Mouse (Mus musculus) hindbrain, postnatal 0 days (tissue): ENCODE measurements around the gene Dlat. TPM values are rescaled to one million over a fixed set of nuclear protein-coding genes. Genes with fewer than 3 reads are reported as not detected.

Source experiments
- ATAC-seq: fragments of 200-750 bp; cut with Nextera tagmentation; 2 replicates; pipeline ENCODE4 v1.8.0; 2017; ENCODE audit warnings: mild to moderate bottlenecking, moderate TSS enrichment, moderate library complexity
- DNase-seq: peaks from one replicate; pipeline ENCODE4 v3.0.0-alpha.2; 2015; ENCODE audit warnings: low spot score
- H3K27ac ChIP-seq: fragments of 300-500 bp; sonication (generic); 2 replicates; pipeline ENCODE4 v1.5.1; 2014; ENCODE audit warnings: mild to moderate bottlenecking
- H3K27me3 ChIP-seq: fragments of 300-500 bp; sonication (generic); 2 replicates; pipeline ENCODE4 v1.6.1; 2014; ENCODE audit warnings: low read length, mixed read lengths; ENCODE audit not compliant: insufficient read depth
- H3K36me3 ChIP-seq: fragments of 300-500 bp; sonication (generic); 2 replicates; pipeline ENCODE4 v1.6.1; 2014; ENCODE audit warnings: low read length, mixed read lengths; ENCODE audit not compliant: insufficient read depth
- H3K4me1 ChIP-seq: fragments of 300-500 bp; sonication (generic); 2 replicates; pipeline ENCODE4 v1.6.1; 2014; ENCODE audit warnings: antibody characterized with exemption, low read length, mixed read lengths; ENCODE audit not compliant: insufficient read depth
- H3K4me2 ChIP-seq: fragments of 300-500 bp; sonication (generic); 2 replicates; pipeline ENCODE4 v1.6.1; 2014; ENCODE audit warnings: low read depth, mild to moderate bottlenecking, low read length, moderate library complexity, mixed read lengths
- H3K4me3 ChIP-seq: fragments of 300-500 bp; sonication (generic); 2 replicates; pipeline ENCODE4 v1.5.1; 2014; ENCODE audit warnings: low read length
- H3K9ac ChIP-seq: fragments of 300-500 bp; sonication (generic); replicated peaks from 2 replicates; pipeline ENCODE4 v1.6.1; 2014; ENCODE audit warnings: mild to moderate bottlenecking, low read length, moderate library complexity, mixed read lengths
- H3K9me3 ChIP-seq: fragments of 300-500 bp; sonication (generic); 2 replicates; pipeline ENCODE4 v1.6.1; 2016; ENCODE audit warnings: low read length, mixed read lengths
- CTCF ChIP-seq: IDR thresholded peaks from 2 replicates; pipeline ENCODE4 v1.5.1; 2016; ENCODE audit warnings: antibody characterized with exemption, control low read depth, low read depth
- WGBS: fragments of 180-500 bp; shearing (Covaris S2); extraction: QIAGEN DNeasy Blood & Tissue Kit; methylation state at CpG from one replicate; pipeline ENCODE4 v1.1.7; 2014; 5-methylcytosine and 5-hydroxymethylcytosine counted together
- polyA plus RNA-seq: library from polyadenylated mRNA; unstranded; fragments of >200 nt; fragmentation: Nextera tagmentation; extraction: Ambion mirVana; gene quantifications from 2 replicates; pipeline ENCODE4 v1.2.1, GENCODE M21; 2015
- total RNA-seq: library from RNA; depleted of rRNA; stranded (reverse); fragments of >200 nt; gene quantifications from 2 replicates; pipeline ENCODE4 v1.2.3, GENCODE M21; 2014

Dlat gene
- total and polyA plus RNA-seq, 2 experiments from 2014 or later, result 65.1 to 77.4 TPM

DNA sequence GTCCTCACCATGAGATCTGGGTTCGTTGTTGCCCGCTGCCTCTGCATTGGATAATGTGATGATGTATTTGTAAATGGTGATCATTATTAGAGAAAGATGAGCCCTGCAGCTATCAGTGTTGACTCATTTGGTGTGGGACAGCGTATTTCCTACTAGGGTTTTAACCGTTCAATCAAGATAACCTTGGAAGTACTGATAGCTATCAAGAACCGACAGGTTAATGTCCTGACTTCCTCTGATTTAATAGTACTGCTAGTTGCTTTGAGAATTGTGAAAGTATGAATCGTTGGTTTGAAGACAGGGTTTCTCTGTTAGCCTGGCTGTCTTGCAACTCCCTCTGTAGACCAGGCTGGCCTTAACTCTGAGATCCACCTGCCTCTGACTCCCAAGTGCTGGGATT lies 55.2 kb downstream of the Dlat start:
- Histone ChIP-seq H3K9me3 (no peaks in the 10 kb centered on the region), H3K27me3 (no peaks in the 10 kb centered on the region), H3K4me3 (peak overlapping the region; percentile 90), H3K4me1 (peaks cover 17% of the 10 kb centered on the region), H3K4me2 (peak overlapping the region; percentile 86), H3K9ac (peak overlapping the region; percentile 86), H3K36me3 (peaks cover 17% of the 10 kb centered on the region), H3K27ac (peak overlapping the region; percentile 87)
- DNase-seq, result peak; percentile 16
- no peak for ATAC-seq
- WGBS, result 5% methylated on average over 6 of the region's 6 CpGs
- TF ChIP-seq CTCF, result no peak

DNA sequence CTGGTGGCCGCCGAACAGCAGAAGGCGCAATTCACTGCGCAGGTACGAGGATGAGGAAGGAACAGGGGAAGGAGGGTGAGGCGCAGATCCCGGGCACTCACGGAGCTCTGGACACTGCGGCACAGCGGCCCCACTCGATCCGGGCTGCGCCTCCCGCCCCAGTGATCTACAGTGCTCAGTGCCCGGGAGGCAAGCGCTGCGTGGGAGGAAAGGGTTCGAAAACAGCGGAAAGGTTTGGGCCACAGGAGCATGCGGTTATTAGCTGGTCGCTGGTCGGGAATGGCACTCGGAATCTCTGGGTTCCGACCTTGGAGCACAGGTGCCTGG lies 55.6 kb downstream of the Dlat start:
- no peaks in the 10 kb centered on the region for H3K27me3 ChIP-seq
- H3K4me3 ChIP-seq, result peak overlapping the region; percentile 90
- peak overlapping the region; percentile 86 for H3K4me2 ChIP-seq
- DNase-seq, result no peak
- H3K27ac ChIP-seq, result peak overlapping the region; percentile 87
- under 1% methylated on average over 24 of the region's 24 CpGs for WGBS
- peak; percentile 65 for TF ChIP-seq CTCF
- ATAC-seq, result peak; percentile 92
- peaks cover 17% of the 10 kb centered on the region for H3K4me1 ChIP-seq
- no peaks in the 10 kb centered on the region for H3K9me3 ChIP-seq
- H3K9ac ChIP-seq, result peak overlapping the region; percentile 86
- peaks cover 19% of the 10 kb centered on the region for H3K36me3 ChIP-seq

DNA sequence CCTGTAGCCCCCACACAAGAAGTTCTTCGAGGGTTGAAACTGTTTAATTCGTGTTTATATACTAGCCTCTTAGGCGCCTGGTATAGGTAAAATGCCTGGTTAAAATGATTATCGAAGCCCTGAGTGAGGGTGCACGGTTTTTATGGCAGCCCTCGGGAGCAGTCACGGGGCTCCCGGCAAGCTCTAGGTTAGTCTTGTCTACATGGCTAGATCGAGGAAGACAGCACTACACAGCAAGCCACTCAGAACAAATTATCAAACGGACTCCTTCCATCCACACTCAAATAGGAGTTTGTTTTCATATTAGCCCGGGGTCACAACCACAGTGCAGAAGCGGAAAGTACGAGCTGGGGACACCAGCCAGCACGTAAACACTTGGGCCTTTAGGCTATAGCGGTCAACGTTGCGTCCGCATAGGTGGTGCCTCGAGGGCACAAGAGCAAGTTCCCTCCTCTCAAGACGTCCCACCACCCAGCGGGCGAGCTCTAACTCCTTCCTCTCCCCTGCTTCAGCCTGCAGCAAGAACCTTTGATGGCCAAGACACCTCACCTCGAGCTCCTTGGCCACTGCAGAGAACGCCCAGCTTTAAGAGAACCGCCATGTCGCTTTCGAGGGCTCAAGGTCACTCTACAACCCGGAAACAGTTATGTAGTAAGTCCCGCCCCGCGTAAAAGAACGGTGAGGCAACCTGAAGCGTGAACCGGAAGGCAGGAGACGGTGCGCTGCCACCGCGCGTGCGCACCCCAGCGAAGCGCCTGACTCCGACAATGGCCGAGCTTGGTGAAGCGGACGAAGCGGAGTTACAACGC lies 56.2 kb downstream of the Dlat start, which contains the start of the genes Sdhd and Timm8b:
Sdhd (minus strand) TSS at position 624 of the 809 bp plus-strand sequence.
Timm8b (plus strand) TSS at position 722 of the 809 bp plus-strand sequence.
- Histone ChIP-seq H3K9ac (peak within 1 kb of the TSS; percentile 86), H3K27me3 (no peaks in the 10 kb centered on the region), H3K27ac (peak within 1 kb of the TSS; percentile 87), H3K4me1 (peaks cover 17% of the 10 kb centered on the region), H3K4me2 (peak within 1 kb of the TSS; percentile 86), H3K9me3 (no peaks in the 10 kb centered on the region), H3K36me3 (peaks cover 25% of the 10 kb centered on the region), H3K4me3 (peak within 1 kb of the TSS; percentile 90)
- WGBS, result under 1% methylated on average over 48 of the region's 48 CpGs
- ATAC-seq, result peak; percentile 98
- peak; percentile 98 for DNase-seq
- TF ChIP-seq CTCF, result no peak

DNA sequence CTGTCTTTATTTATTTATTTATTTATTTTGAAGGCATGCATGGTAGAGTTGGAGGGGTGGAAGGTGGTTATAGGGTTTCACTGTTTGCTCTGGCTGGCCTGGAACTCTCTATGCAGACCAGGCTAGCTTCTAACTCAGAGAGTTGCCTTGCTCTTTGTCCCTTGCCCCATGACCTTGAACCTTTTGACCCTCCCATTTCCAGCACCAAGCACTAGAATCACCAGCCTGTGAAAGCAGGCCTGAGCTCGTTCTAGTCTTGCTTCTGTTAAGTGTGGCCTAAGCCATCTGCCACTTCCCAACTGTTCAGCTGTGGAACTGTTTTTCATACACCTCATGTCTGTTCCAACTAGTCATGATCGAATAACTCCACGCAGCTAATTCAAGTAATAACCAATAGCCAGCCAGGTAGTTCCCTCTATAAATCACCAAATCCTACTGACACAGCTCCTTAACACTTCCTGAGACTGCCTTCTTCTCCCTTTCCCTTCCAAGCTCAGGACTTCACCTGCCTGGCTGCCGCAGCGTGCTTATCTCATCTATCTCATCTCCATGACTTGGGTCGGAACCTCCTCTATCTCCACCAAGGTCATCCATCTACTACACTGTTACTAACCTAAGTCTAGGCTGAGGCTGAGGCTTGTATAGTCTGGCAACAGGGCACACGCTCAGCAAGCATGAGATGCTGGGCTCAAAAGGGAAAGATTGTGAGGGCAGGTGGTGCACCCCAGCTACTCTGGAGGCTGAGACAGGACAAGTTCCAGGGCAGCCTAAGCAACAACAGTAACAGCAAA lies 57.3 kb downstream of the Dlat start:
- ATAC-seq, result no peak
- WGBS, result 92% methylated on average over 7 of the region's 7 CpGs

DNA sequence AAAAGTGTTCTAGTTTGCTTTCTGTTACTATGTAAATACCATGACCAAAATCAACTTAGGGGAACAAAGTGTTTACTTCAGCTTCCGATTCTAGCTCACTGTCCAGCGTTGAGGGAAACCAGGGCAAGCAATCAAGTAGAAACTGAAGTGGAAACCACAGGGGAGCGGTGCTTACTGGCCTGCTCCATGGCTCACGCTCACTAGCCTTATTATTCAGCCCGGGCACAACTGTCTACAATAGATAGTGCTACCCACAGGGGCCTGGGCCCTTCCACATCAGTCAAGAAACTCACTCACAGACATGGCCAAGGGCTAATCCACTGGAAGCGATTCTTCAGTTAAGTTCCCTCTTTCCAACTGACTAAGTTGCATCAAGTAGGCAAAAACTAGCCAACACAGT lies 58.0 kb downstream of the Dlat start:
- Histone ChIP-seq H3K9ac (no peak overlapping the region), H3K27ac (no peak overlapping the region), H3K4me3 (no peak overlapping the region), H3K9me3 (no peaks in the 10 kb centered on the region), H3K4me2 (no peak overlapping the region), H3K27me3 (no peaks in the 10 kb centered on the region), H3K4me1 (peaks cover 17% of the 10 kb centered on the region), H3K36me3 (peaks cover 39% of the 10 kb centered on the region)
- no peak for DNase-seq
- ATAC-seq, result no peak
- 78% methylated on average over 6 of the region's 6 CpGs for WGBS
- TF ChIP-seq CTCF, result no peak

More for the DNA sequence above, 57.3 kb downstream of the Dlat start:
- Histone ChIP-seq H3K27ac (no peak overlapping the region), H3K9ac (0 out of 2 replicates have a peak overlapping the region, but pooled peaks have one; percentile 5), H3K27me3 (no peaks in the 10 kb centered on the region), H3K36me3 (peaks cover 33% of the 10 kb centered on the region), H3K4me1 (peaks cover 17% of the 10 kb centered on the region), H3K4me3 (peak overlapping the region; percentile 90), H3K9me3 (no peaks in the 10 kb centered on the region), H3K4me2 (peak overlapping the region; percentile 86)
- no peak for TF ChIP-seq CTCF
- no peak for DNase-seq

DNA sequence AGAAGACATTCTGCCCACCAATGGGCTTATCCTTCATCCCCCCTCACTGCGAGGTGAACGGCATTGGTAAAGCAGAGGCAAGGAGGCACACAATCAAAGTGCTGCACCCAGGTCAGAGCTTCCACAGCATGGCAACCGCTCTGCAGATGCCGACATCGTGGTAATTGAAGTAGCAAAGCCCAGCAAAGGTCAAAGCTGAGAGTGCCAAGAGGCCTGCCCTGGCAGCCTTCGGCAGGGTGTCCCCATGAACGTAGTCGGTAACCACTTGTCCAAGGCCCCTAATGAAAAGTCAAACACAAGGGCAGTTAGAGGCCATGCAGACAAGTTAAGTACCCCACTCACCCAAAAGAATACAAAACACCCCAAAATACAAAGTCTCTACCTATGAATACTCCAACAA lies 62.6 kb downstream of the Dlat start:
- Histone ChIP-seq H3K27me3 (no peaks in the 10 kb centered on the region), H3K36me3 (peaks cover 45% of the 10 kb centered on the region), H3K4me1 (peaks cover 6% of the 10 kb centered on the region; the same call in 1 of the 2 replicates), H3K4me2 (no peak overlapping the region), H3K4me3 (no peak overlapping the region), H3K27ac (no peak overlapping the region), H3K9me3 (no peaks in the 10 kb centered on the region), H3K9ac (no peak overlapping the region)
- no peak for TF ChIP-seq CTCF
- ATAC-seq (no peak), DNase-seq (no peak)
- 94% methylated on average over 8 of the region's 8 CpGs for WGBS
